17 mouse cellular contexts compared by ENCODE assay signal in the genomic region with DNA sequence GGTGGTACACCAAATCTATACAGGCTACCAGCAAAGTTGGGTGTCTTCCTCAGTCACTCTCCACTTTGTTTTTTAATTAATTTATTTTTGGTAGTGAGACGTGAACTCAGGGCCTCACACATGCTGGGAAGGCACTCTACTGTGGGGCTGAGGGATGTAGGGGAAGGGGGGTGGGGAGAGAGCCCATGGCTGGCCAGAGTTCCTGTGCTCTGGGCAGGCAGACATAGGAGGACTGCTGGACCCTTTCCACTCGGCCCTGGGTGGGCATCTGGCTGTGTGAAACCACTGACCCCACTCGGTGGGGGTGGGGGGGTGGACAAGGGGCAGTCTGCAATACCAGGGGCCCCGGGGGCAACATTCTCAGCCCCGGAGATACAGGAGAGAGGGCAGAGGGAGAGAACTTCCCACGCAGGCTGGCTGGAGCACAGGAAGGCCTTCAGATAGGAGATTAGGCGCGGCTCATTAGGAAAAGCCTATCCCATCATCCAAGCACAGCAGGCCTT. TPM values are rescaled to one million over a fixed set of nuclear protein-coding genes. Genes with fewer than 3 reads are reported as not detected.
DNase-seq lines count a peak whose midpoint lies in the region; ATAC-seq lines count a peak whose summit lies in the region.
"Had no signal": no experiment of that assay in that cellular context is flagged by ENCODE, and none has a peak within 500 bp of the region (broad histone marks: within the 10 kb centered on the region; RNA-seq: fewer than 3 reads in every experiment).

No protein-coding gene starts in this region.

- no peak overlapping the region for H3K4me2 ChIP-seq in heart, embryonic 11.5 days
- H3K4me2 ChIP-seq in kidney, embryonic 14.5 days (replicated peaks; ENCODE audit: low read depth, low read length) = no peak overlapping the region
- no peak overlapping the region for H3K4me2 ChIP-seq in midbrain, embryonic 12.5 days (replicated peaks)
- no peak overlapping the region for H3K4me2 ChIP-seq in midbrain, embryonic 16.5 days (ENCODE audit: low read length)
- no peak overlapping the region for H3K4me2 ChIP-seq in liver, embryonic 11.5 days

- peaks cover 5% of the 10 kb centered on the region for H3K36me3 ChIP-seq in heart, embryonic 11.5 days (ENCODE audit: control insufficient read depth, insufficient read depth, low read length)
- H3K36me3 ChIP-seq in kidney, embryonic 14.5 days (ENCODE audit: control insufficient read depth, insufficient read depth, low read length) = no peaks in the 10 kb centered on the region; the same call in 1 of the 2 replicates
- no peaks in the 10 kb centered on the region for H3K36me3 ChIP-seq in midbrain, embryonic 12.5 days
- H3K36me3 ChIP-seq in midbrain, embryonic 16.5 days (ENCODE audit: control insufficient read depth, insufficient read depth, low read length) = no peaks in the 10 kb centered on the region
- H3K36me3 ChIP-seq in liver, embryonic 11.5 days (ENCODE audit: control insufficient read depth, insufficient read depth, low read length) = peaks cover 2% of the 10 kb centered on the region; the same call in 1 of the 2 replicates

- H3K9me3 ChIP-seq in heart, embryonic 11.5 days (replicated peaks; ENCODE audit: control insufficient read depth, low read length) = no peaks in the 10 kb centered on the region
- no peaks in the 10 kb centered on the region for H3K9me3 ChIP-seq in kidney, embryonic 14.5 days (ENCODE audit: control insufficient read depth, low read length)
- no peaks in the 10 kb centered on the region for H3K9me3 ChIP-seq in midbrain, embryonic 12.5 days
- no peaks in the 10 kb centered on the region for H3K9me3 ChIP-seq in midbrain, embryonic 16.5 days (replicated peaks; ENCODE audit: control insufficient read depth, low read length, poor library complexity, severe bottlenecking)
- H3K9me3 ChIP-seq in liver, embryonic 11.5 days (ENCODE audit: control insufficient read depth, low read length) = no peaks in the 10 kb centered on the region

- DNase-seq in heart, postnatal 4 days = no peak
- no peak for DNase-seq in kidney, adult 9 months
- no peak for DNase-seq in liver, embryonic 11.5 days (ENCODE audit: low spot score)
- no peak for DNase-seq in right cerebral cortex, postnatal 4 days
- DNase-seq: B cell, adult 2 months; cerebellum, adult 18-20 months; cerebellum, postnatal 25 days; gastrocnemius, adult 2 months; heart, postnatal 36 days; right cerebral cortex, adult 18-20 months; thymus, postnatal 25 days had no signal

- H3K4me3 ChIP-seq in heart, embryonic 11.5 days (ENCODE audit: low read depth, low read length) = no peak overlapping the region
- H3K4me3 ChIP-seq in kidney, embryonic 14.5 days (ENCODE audit: low read length) = no peak overlapping the region
- H3K4me3 ChIP-seq in midbrain, embryonic 12.5 days = no peak overlapping the region
- H3K4me3 ChIP-seq in midbrain, embryonic 16.5 days (ENCODE audit: low read depth, low read length) = no peak overlapping the region
- no peak overlapping the region for H3K4me3 ChIP-seq in liver, embryonic 11.5 days (ENCODE audit: low read depth, low read length)
- H3K4me3 ChIP-seq: gastrocnemius, adult 2 months; myocyte had no signal

- peak overlapping the region; percentile 49; the same call in 1 of the 2 replicates for H3K9ac ChIP-seq in heart, embryonic 11.5 days (ENCODE audit: low read depth, low read length)
- H3K9ac ChIP-seq in kidney, embryonic 14.5 days (ENCODE audit: low read depth, low read length) = no peak overlapping the region
- no peak overlapping the region for H3K9ac ChIP-seq in midbrain, embryonic 12.5 days (replicated peaks)
- no peak overlapping the region for H3K9ac ChIP-seq in midbrain, embryonic 16.5 days (ENCODE audit: low read depth, low read length)
- no peak overlapping the region for H3K9ac ChIP-seq in liver, embryonic 11.5 days (ENCODE audit: low read depth, low read length)

- no peaks in the 10 kb centered on the region for H3K27me3 ChIP-seq in heart, embryonic 11.5 days (ENCODE audit: control insufficient read depth, insufficient read depth, low read length)
- no peaks in the 10 kb centered on the region for H3K27me3 ChIP-seq in kidney, embryonic 14.5 days (ENCODE audit: control insufficient read depth, insufficient read depth, low read length)
- H3K27me3 ChIP-seq in midbrain, embryonic 12.5 days = no peaks in the 10 kb centered on the region
- H3K27me3 ChIP-seq in midbrain, embryonic 16.5 days (ENCODE audit: control insufficient read depth, insufficient read depth, low read depth, low read length) = no peaks in the 10 kb centered on the region
- H3K27me3 ChIP-seq in liver, embryonic 11.5 days (replicated peaks; ENCODE audit: control insufficient read depth, insufficient read depth, low read length) = no peaks in the 10 kb centered on the region

- WGBS in heart, embryonic 11.5 days (ENCODE audit: insufficient replicate concordance) = 35% methylated on average over 8 of the region's 8 CpGs
- WGBS in kidney, embryonic 14.5 days = 23% methylated on average over 8 of the region's 8 CpGs
- 39% methylated on average over 8 of the region's 8 CpGs for WGBS in midbrain, embryonic 12.5 days
- WGBS in midbrain, embryonic 16.5 days = 43% methylated on average over 8 of the region's 8 CpGs
- 49% methylated on average over 8 of the region's 8 CpGs for WGBS in liver, embryonic 11.5 days

- ATAC-seq in heart, embryonic 11.5 days (replicated peaks; ENCODE audit: insufficient number of reproducible peaks, low FRiP score, low TSS enrichment) = 0 out of 2 replicates have a peak, but pooled peaks have one; percentile 26
- ATAC-seq in kidney, embryonic 14.5 days (ENCODE audit: low FRiP score, low TSS enrichment) = 0 out of 2 replicates have a peak, but pooled peaks have one; percentile 37
- 0 out of 2 replicates have a peak, but pooled peaks have one; percentile 20 for ATAC-seq in midbrain, embryonic 12.5 days (ENCODE audit: low FRiP score, low read depth)
- ATAC-seq in midbrain, embryonic 16.5 days = no peak
- peak; percentile 57; the same call in 1 of the 2 replicates for ATAC-seq in liver, embryonic 11.5 days (replicated peaks; ENCODE audit: low FRiP score)

- peak overlapping the region; percentile 32; the same call in 1 of the 2 replicates for H3K27ac ChIP-seq in heart, embryonic 11.5 days (ENCODE audit: low read depth, low read length)
- H3K27ac ChIP-seq in kidney, embryonic 14.5 days (ENCODE audit: low read depth, low read length) = no peak overlapping the region
- H3K27ac ChIP-seq in midbrain, embryonic 12.5 days (replicated peaks) = no peak overlapping the region
- no peak overlapping the region for H3K27ac ChIP-seq in midbrain, embryonic 16.5 days (ENCODE audit: low read length)
- H3K27ac ChIP-seq in liver, embryonic 11.5 days (ENCODE audit: low read depth, low read length) = no peak overlapping the region
- H3K27ac ChIP-seq: gastrocnemius, adult 2 months; kidney, postnatal 0 days had no signal

- peaks cover 8% of the 10 kb centered on the region; the same call in 1 of the 2 replicates for H3K4me1 ChIP-seq in heart, embryonic 11.5 days (ENCODE audit: control insufficient read depth, insufficient read depth, low read length)
- H3K4me1 ChIP-seq in kidney, embryonic 14.5 days (ENCODE audit: control insufficient read depth, insufficient read depth, low read length) = peaks cover 5% of the 10 kb centered on the region; the same call in 1 of the 2 replicates
- H3K4me1 ChIP-seq in midbrain, embryonic 12.5 days = no peaks in the 10 kb centered on the region
- H3K4me1 ChIP-seq in midbrain, embryonic 16.5 days (ENCODE audit: control insufficient read depth, insufficient read depth, low read length) = 0 out of 2 replicates have a peak, but pooled peaks cover 2% of the 10 kb centered on the region
- no peaks in the 10 kb centered on the region for H3K4me1 ChIP-seq in liver, embryonic 11.5 days (replicated peaks; ENCODE audit: control insufficient read depth, insufficient read depth, low read length)

RNA-seq across cellular contexts. Expression of a gene that starts 5.9 kb away (rescaled TPM):
- 104 and 110 TPM in 2 replicates for polyA plus RNA-seq in heart, embryonic 11.5 days (2014; fragmentation: Nextera tagmentation; extraction: Ambion mirVana)
- 10 to 100 TPM; 68.7 to 69.5 TPM for total RNA-seq in heart, postnatal 4 days (2021)
- polyA plus RNA-seq in kidney, embryonic 14.5 days (2014; fragmentation: Nextera tagmentation; extraction: Ambion mirVana) = 133 and 188 TPM in 2 replicates
- 139 and 152 TPM in 2 replicates for polyA plus RNA-seq in midbrain, embryonic 12.5 days (2016; fragmentation: Nextera tagmentation; extraction: Ambion mirVana)
- polyA plus RNA-seq in midbrain, embryonic 16.5 days (2015; fragmentation: Nextera tagmentation; extraction: Ambion mirVana) = 23.0 and 24.9 TPM in 2 replicates
- polyA plus RNA-seq in liver, embryonic 11.5 days (2014; fragmentation: Nextera tagmentation; extraction: Ambion mirVana) = 278 and 324 TPM in 2 replicates

RNA-seq across cellular contexts. Expression of a gene that starts 10.0 kb away (rescaled TPM):
- 9.5 and 17.2 TPM in 2 replicates for polyA plus RNA-seq in heart, embryonic 11.5 days (2014; fragmentation: Nextera tagmentation; extraction: Ambion mirVana)
- 10 to 100 TPM; 15.0 to 16.6 TPM for total RNA-seq in heart, postnatal 4 days (2021)
- 12.5 and 15.0 TPM in 2 replicates for polyA plus RNA-seq in kidney, embryonic 14.5 days (2014; fragmentation: Nextera tagmentation; extraction: Ambion mirVana)
- 14.9 and 15.5 TPM in 2 replicates for polyA plus RNA-seq in midbrain, embryonic 12.5 days (2016; fragmentation: Nextera tagmentation; extraction: Ambion mirVana)
- 9.5 and 9.7 TPM in 2 replicates for polyA plus RNA-seq in midbrain, embryonic 16.5 days (2015; fragmentation: Nextera tagmentation; extraction: Ambion mirVana)
- 80.3 and 95.8 TPM in 2 replicates for polyA plus RNA-seq in liver, embryonic 11.5 days (2014; fragmentation: Nextera tagmentation; extraction: Ambion mirVana)
